Mouse (Mus musculus) c-Kit-positive CD71-positive TER-119-negative erythroid progenitor cells, embryonic 14.5 days (primary cell): ENCODE measurements around the gene Frmpd4.

Source experiments
- DNase-seq: peaks from one replicate; pipeline ENCODE4 v3.0.0-alpha.2; 2013; ENCODE audit warnings: low read depth

The Frmpd4 gene

DNA sequence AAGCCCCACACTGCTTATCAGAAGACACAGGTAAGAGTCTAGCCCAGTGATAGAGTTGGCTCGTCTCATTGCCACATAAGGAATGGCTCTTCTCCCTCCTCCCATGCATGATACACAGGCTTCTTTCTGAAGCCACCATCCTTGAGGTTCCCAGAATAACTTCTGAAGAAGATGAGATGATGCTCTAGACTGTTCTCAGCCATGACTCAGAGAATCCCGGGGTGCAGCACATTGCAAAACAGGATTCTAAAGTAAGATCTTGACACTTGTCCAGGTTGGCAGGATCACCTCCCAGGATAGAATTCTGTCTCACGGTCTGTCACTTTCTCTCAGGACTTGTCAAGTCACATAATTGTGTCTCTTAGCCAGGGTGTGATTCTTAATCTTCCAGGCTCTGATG, 1024.2 kb downstream of the Frmpd4 start:
- DNase-seq: no peak

DNA sequence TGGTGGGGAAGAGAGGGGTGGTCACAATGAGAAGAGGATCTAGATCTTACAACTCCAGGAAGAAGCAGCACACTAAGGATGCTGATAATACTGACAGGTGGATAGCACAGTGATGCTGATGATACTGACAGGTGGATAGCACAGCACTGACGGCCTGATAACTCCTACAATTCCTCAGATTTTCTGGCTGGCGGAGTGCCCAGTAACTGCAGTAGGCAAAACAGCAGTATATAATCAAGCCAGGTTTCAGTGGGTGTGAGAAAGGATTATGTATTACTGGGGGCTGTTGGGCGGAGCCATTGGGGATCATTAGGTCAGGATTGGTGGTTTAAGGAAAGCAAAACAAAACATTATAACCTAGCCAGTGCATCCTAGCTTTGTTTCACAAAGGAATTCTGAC, 1053.9 kb downstream of the Frmpd4 start:
- DNase-seq: no peak

DNA sequence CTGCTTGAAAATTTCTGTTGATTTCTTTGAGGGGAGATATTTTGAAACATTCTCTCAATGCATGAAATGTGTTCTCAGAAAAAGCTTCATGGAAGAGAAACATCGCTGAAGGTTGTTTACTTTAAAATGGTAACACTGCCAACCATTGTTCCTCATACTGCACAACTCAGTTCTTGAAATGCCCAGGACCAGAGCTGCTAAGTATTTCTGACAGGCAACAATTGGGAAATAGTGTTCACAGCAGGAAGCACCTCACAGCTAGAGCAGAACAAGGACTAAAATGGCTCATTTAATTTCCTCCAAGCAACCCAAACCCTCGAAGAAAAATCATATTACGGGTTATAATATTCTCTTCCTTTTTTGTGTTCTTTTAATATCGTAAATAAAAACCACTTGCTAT, 1054.5 kb downstream of the Frmpd4 start:
- DNase-seq: no peak

DNA sequence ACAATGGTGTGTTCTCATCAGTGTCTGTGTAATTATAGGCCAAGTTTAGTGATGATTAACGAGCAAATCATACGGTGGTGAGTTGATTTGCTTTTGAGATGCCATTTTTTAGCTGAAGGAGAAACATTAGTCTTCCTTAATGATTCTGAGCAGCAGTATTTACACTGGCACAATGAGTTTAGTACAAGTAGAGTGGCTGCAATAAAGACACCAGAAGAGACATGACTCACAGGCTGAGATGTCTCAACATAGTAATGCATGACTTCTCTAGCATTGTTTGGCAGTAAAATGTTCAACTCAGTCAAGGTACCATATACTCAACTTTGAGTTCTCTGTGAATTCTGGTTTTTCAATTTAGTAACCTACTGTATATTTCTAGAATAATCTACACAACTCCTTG, 1058.6 kb downstream of the Frmpd4 start:
- DNase-seq: no peak

DNA sequence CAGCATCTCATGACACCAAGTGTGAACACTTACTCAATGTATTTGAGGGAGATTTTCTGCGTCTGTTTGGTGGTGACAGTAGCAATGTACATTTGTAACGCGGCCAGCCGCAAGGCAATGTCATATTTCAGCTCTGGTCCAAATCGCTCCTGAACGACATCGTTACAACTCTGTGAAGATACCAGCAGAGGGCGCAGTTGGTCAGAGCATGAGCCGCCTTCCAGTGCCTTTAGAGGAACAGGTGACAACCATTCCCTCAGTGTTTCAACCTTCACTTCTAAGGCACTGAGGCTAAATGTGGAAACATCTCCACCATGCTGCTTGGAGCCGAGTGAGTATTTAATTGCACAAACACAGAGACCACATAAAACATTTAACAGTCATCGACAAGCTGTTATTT, 1079.3 kb downstream of the Frmpd4 start:
- DNase-seq: peak; percentile 29

DNA sequence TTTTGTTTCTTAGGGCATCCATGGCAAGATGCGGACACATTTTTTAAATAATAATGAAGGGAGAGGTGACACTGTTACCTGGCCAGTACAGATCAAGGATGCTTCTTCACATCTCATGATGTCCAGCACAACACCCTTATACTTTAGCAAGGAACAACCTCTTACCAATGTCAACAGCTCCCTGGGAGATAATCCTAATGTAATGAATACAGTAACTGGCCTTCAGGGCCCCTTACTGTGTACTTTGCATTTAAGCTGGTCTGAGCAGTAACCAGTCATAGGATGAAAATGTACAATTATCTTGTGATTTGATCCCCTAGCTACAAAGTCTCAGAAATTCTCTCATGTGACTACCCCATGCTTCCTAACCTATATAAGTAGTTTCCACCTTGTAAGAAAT, 1084.8 kb downstream of the Frmpd4 start:
- no peak for DNase-seq

DNA sequence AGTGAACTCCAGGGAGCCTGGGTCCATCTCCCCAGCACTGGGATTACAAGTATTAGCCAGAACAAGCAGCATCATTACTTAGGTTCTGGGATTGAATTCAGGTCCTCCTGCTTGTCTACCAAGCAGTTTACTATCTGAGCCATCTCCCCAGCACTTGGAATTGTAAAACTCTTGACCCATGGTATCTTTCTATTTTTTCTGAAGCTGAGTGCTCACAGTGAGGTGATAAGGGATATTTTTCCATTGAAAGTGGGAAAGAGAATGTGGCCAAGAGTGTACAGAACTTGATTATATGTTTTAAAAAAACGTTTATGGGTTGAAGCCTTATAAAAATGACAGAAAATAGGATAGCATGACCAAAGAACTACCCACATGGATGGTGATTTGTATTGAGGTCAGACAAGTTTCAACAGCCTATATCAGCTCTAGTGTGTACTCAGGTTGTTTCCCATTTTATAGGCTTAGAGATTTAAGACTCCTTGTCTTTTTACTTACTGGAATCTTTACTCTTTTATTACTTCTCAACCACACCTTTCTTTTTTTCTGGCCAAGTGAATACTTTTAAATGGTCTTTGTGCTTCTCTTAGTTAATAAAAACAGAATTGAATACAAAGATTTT, 1085.3 kb downstream of the Frmpd4 start:
- DNase-seq: no peak

DNA sequence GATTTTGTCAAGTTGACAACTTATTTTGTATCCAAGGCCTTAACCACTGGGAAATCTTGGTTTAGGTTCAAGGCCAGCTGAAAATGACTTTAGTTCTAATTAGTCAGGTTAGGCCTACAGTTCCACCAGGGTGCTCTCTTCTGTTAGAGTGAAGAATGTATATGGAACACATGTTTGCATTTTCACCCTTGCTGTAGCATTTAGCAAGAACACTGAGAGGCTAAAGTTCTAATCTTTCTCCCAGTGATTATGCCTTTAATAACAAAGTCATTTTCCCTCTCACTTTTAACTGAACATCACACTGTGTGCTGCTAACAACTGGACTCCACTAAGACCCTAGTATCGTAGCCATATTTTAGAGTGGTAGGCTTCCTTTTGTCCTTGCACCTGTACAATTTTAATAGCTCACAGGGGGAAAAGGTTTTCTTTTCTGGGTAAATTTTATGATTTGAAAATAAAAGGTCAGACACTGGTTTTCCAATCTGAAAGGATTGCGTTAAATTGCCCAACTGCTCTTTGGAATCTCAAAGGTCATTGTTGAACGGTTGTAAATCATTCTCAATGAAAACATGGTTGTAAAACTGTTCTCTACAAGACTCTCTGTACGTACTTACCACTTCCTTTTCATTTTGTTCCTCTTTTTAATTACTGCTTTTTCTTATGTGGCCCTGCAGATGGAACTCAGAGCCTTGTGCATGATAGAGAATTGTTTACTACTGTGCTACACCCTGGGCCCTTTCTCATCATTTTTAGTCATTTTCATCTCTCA, 1093.4 kb downstream of the Frmpd4 start:
- DNase-seq: no peak

DNA sequence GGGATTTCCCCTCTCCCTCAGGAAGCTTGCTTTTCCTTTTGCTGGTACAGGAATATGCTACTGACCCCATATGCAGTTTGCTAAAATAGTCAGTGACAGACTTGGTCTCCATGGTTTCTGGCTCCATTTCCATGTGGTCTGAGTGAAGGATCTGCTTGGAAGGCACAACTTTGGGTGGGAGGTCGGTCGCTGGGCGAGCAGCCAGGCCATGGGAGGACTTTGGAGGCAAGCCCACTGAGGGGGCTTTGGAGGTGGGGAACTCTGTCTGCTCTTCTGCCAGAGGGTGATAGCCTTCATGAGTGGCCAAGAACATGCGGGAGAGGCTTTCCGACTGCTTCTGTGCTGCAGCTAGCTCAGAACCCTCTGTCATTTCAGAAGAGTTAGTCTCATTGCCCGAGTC, 1099.4 kb downstream of the Frmpd4 start:
- DNase-seq: no peak

DNA sequence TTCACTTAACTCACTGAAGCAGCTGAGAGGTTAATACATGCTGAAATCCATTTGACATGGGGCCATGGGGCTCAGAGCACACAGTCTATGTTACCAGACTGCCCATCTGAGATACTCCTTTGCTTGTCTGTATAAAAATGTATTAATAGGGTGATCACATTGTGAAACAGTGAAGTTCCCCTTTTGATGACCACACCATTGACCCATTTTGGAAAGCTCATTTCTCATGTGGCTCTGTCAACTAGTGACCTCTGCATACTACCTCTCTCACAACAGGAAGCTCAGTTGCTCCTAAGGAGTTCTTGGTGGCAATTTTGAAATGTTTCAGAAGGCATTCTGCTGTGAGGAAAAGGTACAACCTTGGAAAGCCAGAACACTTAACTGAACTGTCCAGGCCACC, 1142.1 kb downstream of the Frmpd4 start:
- no peak for DNase-seq

DNA sequence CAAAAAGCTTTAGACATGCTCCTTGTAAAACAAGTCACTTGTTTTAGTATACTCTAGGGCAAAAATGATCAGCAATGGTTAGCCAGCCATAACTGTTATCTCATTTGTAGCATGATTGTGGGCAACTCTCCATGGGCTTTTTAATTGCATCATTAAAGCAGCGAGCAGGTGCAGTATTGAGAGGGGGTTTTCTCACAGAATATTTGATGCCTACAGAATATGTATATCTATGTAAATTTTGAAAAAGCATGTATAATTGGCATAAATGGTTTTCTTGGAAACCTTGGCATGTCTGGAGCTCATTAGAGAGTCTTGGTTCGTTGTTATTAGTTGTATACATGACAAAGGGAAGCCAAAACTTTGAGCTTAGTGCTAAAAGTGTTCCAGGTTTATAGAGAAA, 1143.1 kb downstream of the Frmpd4 start:
- DNase-seq: no peak
